Mouse (Mus musculus) erythroblast, adult 5-6 weeks (primary cell): ENCODE results near the gene Slc25a17. TPM values are rescaled to one million over a fixed set of nuclear protein-coding genes. Genes with fewer than 3 reads are reported as not detected.

Experiments
- ATAC-seq: replicated peaks from 2 replicates; pipeline ENCODE4 v1.8.0; 2016; ENCODE audit warnings: moderate number of reproducible peaks, mild to moderate bottlenecking, moderate TSS enrichment, inconsistent platforms; ENCODE audit not compliant: poor library complexity, low FRiP score, severe bottlenecking
- total RNA-seq, 2 experiments: library from RNA; stranded (forward) in 1 of 2; stranded (reverse) in 1 of 2; fragments of 150-400 nt in 1 of 2; fragments of 200-764, 138-1000 nt in 1 of 2; gene quantifications; 2 replicates each; pipeline versions ENCODE4 v1.2.3 to v1.2.4; 2015 to 2017; ENCODE audit warnings: low replicate concordance in 2 of 2

Gene Slc25a17
- total RNA-seq, 2 experiments from 2014 or later, result 23.4 to 25.1 TPM

DNA sequence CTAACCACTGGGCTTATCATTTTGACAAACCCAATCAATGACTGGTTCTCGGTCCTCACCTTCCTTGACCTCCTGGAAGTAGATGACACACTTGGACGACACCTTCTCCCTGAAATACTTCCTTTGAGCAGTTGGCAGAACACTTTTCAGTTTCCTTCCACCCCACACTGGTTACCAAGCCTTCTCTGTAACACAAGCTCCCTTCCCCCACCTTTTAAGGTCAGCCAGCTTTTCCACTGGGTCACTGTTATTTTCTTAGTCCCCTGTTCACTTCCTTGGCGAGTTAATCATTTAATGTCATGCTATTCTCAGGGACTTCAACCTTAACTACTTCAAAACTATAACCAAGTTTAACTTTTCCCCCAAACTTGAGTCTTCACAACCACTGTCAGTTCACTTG is 1.7 kb downstream of the Slc25a17 start:
- no peak for ATAC-seq

DNA sequence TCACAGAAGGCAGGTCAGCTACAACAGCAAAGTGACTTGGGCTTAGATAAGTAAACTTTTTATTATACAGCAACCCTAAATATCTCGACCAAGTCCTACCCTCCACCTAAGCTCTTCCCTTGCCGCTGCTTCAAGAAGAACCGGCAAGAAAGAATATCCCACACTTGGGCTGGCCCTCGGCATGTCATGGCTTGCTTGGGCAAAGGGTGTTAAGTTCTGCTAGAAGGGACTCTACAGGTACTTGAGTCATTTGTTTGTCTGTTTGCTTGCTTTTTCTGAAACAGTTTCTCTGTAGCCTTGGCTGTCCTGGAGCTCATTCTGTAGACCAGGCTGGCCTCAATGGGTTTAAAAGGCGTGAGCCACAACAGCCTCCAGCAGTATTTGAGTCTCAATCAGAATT is 3.7 kb downstream of the Slc25a17 start:
- no peak for ATAC-seq

GRCm38 (mm10) chr15:81355146-81355761 is 5.4 kb downstream of the Slc25a17 start:
- peak; percentile 80 for ATAC-seq

DNA sequence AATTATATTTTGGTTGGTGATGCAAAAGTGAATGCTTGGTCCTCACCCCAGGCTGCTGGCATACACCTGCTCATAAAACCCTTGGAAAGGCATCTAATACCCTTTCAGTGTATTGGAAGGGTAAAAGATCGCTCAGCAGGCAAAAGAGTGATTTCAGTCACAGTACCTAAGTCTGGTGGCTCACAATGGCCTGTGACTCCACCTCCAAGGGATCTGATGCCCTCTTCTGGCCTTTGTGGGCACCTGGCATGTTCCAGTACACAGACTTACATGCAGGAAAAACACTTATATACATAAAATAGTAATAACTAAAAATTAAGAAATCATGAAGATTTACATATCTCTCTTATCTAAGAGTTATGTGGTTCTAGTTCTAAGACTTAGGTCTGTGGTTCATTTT is 8.0 kb downstream of the Slc25a17 start:
- ATAC-seq, result no peak

DNA sequence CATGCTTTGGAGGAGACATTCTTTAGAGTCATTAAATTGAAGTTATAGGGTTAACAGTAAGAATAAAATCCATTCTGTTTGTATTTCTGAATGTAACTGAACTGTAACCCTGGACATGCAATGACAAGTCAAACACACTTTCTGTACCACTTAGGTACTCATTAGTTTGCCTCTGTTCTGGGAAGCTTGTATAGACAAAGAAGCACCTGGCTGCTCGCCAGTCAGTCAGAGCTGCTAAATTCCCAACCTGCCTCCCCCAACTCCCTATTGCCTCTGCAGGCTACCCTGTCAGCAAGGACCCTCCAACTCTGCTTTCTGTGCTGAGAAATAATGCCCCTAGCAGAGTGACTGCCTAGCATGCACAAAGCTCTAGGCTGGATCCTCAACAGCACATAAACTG is 10.2 kb downstream of the Slc25a17 start:
- no peak for ATAC-seq

- ATAC-seq, result no peak
These were observed 12.2 kb downstream of the Slc25a17 start for GRCm38 (mm10) chr15:81348366-81348765.

DNA sequence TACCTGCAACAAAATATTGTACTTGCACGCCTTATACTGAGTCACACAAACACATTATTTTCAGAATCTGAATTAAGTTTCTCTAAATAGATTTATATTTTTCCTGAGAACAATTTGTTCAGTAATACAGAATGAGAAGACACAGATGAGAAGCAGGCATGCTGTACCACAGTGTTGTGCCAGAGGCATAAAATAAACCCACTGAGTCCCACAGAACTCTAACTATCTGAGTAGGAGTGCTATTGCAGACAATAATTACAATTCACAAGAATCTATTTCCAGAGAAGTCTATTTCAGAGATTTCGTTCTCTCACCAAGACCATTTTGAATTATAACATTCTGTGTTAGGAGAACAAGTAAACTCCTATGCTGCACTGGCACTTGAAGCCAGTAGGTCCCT is 13.1 kb downstream of the Slc25a17 start:
- ATAC-seq, result no peak

DNA sequence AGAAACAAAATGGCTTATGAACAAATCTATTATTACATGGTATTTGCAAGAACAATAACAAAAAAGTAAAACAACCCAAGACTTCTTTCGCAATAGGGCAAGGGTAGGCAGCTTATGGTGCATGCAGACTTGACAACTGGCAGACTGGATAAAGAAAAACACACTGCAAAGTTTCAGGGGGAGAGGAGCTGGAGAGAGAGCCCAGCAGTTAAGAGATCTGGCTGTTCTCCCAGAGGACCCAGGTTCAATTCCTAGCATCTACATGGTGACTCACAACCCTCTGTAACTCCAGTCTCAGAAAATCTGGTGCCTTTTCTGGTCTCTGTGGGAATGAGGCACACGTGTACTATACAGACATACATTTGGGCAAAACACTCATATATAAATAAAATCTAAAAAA is 19.2 kb downstream of the Slc25a17 start:
- no peak for ATAC-seq

GRCm38 (mm10) chr15:81339158-81339557 is 21.5 kb downstream of the Slc25a17 start:
- ATAC-seq, result no peak

- ATAC-seq, result no peak
These were observed 24.1 kb downstream of the Slc25a17 start for GRCm38 (mm10) chr15:81336466-81336865.

DNA sequence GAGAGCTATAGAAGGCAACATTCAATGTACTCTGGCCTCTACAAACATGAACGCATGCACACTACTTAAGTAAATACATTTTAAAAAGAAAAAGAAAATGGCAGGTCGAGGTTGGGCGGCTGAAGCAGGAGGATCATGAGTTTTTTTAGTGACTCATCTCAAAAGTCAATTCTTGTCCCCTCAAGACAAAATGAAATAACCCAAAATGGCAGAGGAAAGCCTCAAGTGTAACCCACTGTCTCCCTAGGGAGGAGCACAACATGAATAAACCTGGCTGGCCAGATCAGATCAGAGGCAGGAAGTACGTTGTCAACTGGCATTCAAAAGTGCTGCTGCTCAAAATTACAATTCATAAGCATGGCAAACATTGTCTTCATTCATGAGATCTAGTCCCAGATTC is 28.1 kb downstream of the Slc25a17 start:
- ATAC-seq, result no peak

DNA sequence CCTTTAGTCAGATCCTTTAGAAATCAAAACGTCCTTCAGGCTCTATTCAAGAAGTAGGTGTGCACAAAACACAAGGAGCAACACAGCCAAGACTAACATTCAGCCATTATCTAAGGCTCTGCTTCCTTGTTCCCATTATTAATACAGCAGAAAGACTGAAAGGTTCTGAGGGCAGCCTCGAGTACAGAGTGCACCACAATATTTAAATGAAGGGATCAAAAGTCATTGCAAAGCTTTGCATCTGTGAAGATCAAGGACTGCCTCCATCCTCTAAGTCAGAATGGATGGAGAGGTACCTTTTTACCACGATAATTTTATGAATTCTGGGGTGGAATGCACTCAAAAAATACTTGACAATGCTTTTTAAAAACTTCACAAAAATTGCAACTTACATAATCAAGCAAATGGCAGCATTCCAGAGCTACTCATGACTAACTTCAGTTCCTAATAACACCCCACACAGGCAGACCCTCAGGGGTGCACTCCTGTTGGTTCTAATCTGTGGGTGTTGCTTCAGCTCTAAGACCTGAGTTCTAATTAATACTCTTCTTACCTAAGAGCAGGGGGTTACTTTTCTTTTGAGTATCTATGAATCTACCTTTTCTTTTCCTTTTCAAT is 29.7 kb downstream of the Slc25a17 start:
- ATAC-seq, result no peak

- no peak for ATAC-seq
These were observed 30.8 kb downstream of the Slc25a17 start for GRCm38 (mm10) chr15:81329721-81330369.

DNA sequence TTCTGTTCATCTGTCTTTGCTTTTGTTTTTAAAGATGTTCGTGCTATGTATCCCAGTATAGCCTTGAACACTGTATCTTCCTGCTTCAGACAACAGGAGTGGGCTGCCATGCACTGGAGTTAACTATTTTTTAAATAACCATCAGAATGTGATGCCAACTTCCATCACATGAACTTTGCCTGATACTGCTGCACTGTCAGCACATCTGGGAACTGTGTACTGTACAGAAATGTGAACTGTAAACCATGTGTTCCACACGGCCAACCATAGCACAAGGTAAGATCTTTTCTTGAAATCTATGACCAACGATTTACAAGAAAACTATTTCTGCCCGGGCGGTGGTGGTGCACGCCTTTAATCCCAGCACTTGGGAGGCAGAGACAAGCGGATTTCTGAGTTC is 33.1 kb downstream of the Slc25a17 start:
- no peak for ATAC-seq

DNA sequence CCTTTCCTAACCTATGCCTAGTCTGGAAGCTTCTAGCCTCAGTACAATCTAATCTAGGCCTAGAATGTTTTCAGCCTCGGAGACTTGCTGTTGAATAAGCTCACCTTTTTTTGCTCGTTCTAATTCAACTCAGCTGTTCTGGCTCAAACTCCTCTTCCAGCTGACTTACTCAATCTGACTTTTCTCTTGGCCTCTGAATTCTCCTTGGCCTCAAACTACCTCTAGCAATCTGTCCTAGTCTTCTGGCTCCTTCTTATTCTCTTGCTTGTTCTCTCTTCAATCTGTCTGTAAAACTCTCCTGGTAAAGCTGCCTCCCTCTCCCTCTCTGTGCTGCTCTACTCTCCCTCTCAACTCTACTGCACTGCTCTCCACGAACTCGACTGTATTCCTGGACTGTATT is 35.6 kb downstream of the Slc25a17 start:
- ATAC-seq, result no peak

- no peak for ATAC-seq
These were observed 40.5 kb downstream of the Slc25a17 start for GRCm38 (mm10) chr15:81320137-81320536.

DNA sequence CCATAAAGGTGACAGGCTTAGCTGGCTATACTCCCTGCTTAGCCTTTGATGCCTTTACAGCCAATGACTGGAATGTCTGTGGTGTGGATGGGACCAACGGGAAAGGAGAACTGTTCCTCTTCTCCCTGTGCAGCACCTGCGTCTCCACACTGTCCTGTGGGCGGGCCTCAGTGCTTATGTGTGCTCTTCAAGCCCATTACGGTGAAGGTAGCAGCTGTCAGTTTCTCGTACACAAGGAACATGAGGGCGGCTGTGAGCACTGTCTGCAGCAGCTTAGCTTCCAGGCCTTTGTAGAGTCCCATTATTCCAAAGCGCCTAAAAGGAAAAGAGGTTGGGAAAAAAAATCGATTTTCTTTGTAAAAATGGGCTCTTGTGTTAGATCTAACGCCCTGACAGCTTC is 41.1 kb downstream of the Slc25a17 start:
- no peak for ATAC-seq

DNA sequence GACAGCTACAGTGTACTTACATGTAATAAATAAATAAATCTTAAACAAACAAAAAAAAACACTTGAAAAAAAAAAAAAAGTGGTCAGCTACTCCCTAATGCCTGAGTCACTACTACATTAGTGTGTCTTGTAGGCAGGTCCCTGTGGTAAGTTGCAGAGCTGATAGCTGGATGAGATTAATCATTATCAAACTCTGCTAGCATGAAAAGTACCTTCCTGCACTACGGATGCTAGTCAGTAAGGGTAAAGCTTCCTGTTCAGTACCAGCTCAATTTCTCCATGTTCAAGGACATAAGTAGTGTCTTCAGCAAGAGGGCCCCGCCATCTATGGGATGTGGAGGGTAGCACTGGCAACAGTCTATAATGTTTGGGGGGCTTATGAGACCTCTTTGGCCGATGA is 46.7 kb downstream of the Slc25a17 start:
- no peak for ATAC-seq

GRCm38 (mm10) chr15:81311026-81311425 is 49.6 kb downstream of the Slc25a17 start:
- ATAC-seq, result no peak

GRCm38 (mm10) chr15:81310353-81310752 is 50.3 kb downstream of the Slc25a17 start:
- no peak for ATAC-seq

- ATAC-seq, result no peak
These were observed 52.6 kb downstream of the Slc25a17 start for GRCm38 (mm10) chr15:81308038-81308437.
